Mouse (Mus musculus) spleen, adult 2 months (tissue): ENCODE results near the gene Capn7. TPM values are rescaled to one million over a fixed set of nuclear protein-coding genes. Genes with fewer than 3 reads are reported as not detected.

Experiments
- DNase-seq, 2 experiments: peaks; one replicate each; pipeline versions ENCODE4 v3.0.0 to v3.0.0-alpha.2; 2012 to 2021; ENCODE audit warnings: low spot score in 2 of 2, low read depth in 1 of 2
- H3K27ac ChIP-seq: fragments of 200-500 bp; 2 replicates; pipeline ENCODE4 v1.5.1; 2012; ENCODE audit warnings: low read length, inconsistent platforms; ENCODE audit not compliant: insufficient read depth
- H3K27me3 ChIP-seq: fragments of 200-500 bp; 2 replicates; pipeline ENCODE4 v1.6.1; 2012; ENCODE audit warnings: mild to moderate bottlenecking, moderate library complexity, low read length, inconsistent platforms; ENCODE audit not compliant: control insufficient read depth, insufficient read depth
- H3K36me3 ChIP-seq: fragments of 200-500 bp; 2 replicates; pipeline ENCODE4 v1.6.1; 2012; ENCODE audit warnings: mild to moderate bottlenecking, low read length, inconsistent platforms; ENCODE audit not compliant: control insufficient read depth, insufficient read depth
- H3K4me1 ChIP-seq: fragments of 200-500 bp; 2 replicates; pipeline ENCODE4 v1.6.1; 2011; ENCODE audit warnings: inconsistent platforms; ENCODE audit not compliant: control insufficient read depth, insufficient read depth, insufficient read length
- H3K4me3 ChIP-seq: fragments of 200-500 bp; 2 replicates; pipeline ENCODE4 v1.5.1; 2011; ENCODE audit warnings: mild to moderate bottlenecking, inconsistent platforms; ENCODE audit not compliant: insufficient read depth, insufficient read length; ENCODE audit errors: extremely low read depth
- CTCF ChIP-seq: fragments of 200-500 bp; IDR thresholded peaks from 2 replicates; pipeline ENCODE4 v1.5.1; 2011; ENCODE audit warnings: mild to moderate bottlenecking, inconsistent platforms; ENCODE audit not compliant: insufficient read depth, insufficient read length, insufficient replicate concordance; ENCODE audit errors: extremely low read depth
- POLR2A ChIP-seq: fragments of 200-500 bp; IDR thresholded peaks from 2 replicates; pipeline ENCODE4 v1.6.1; 2011; ENCODE audit warnings: low read depth, low read length, inconsistent platforms
- WGBS: fragments of 180-500 bp; shearing (Covaris S2); methylation state at CpG from one replicate; pipeline ENCODE4 v1.1.7; 2018; 5-methylcytosine and 5-hydroxymethylcytosine counted together
- polyA plus RNA-seq: library from polyadenylated mRNA; depleted of rRNA; stranded (reverse); fragments of >200 nt; gene quantifications from 2 replicates; pipeline ENCODE4 v1.2.3, GENCODE M21; 2012

Gene Capn7
- polyA plus RNA-seq, 1 experiment: 7.8 TPM

DNA sequence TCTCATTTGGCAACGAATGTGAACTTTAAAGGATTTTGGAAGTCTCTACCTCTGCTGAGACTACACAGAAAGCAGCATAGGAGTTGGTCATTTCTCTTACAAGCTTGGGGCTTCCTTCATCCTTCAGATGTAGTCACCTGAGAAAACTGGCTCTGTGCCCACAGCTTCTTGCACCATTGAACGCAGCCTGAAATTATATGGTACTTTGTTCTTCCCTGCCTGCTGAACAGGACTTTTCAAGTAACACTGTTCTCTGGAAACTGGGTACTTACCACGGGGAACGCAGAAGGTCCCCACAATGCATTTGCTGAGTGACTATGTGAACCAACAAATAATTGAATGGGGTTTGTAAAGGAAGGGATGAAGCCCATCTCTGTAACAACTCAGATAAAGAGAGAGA is 13.2 kb upstream of the Capn7 start:
- H3K27ac ChIP-seq: peak overlapping the region; percentile 24; the same call in 1 of the 2 replicates
- peak overlapping the region; percentile 32; the same call in 1 of the 2 replicates for H3K4me3 ChIP-seq

DNA sequence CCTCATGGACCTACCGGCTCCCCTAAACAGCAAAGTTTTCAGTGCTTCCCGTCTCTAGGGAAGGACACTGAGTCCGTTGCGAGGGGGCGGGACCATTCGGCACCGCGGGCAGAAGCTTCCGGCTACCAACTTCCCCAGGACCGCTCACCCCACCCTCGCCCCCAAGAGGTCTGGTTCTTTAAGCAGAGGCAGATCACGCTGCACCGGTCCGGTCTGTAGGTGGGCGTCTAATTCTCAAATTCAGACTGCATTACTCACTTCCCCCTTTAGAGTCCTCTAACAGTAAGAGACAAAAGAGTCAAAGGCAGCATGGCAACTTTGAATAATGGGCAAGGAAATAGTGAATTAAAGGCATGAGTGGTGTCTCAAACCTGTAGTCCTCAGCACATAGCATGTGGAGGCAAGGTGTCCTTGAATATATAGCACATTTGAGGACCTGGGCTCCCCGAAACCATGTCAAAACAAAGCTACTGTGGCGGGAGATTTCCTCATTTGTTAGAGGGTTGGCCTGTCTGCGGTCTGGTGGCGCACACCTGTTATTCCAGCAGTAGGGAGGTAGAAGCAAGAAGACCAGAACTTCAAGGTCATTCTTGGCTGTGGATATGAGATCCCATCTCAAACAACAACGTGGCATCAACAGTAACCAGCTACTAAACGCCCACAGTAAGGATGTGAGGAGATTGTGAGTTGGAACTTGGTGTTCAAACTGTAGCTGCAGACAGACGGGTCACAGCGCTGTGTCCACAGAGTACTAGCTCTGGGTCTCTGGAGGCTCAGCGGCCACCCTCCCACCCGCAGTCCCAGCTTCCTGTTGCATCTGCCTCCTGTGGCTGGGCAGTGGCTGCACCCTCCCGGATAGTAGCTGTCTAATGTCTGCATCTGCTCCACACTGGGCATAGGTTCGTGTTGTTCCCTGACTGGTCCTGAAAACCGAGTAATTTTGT is 12.3 kb upstream of the Capn7 start, which contains the start of gene Dnah1:
Gene Dnah1, minus strand, starts transcription at position 48 of the 944 bp plus-strand sequence.
- 7% methylated on average over 28 of the region's 28 CpGs for WGBS
- H3K27ac ChIP-seq: peak within 1 kb of the TSS; percentile 24
- peak; percentile 42 to 79 for DNase-seq

More for the DNA sequence above, 13.2 kb upstream of the Capn7 start:
- H3K27me3 ChIP-seq: no peaks in the 10 kb centered on the region
- WGBS: 48% methylated on average over 4 of the region's 4 CpGs
- H3K4me1 ChIP-seq: peaks cover 3% of the 10 kb centered on the region; the same call in 1 of the 2 replicates
- H3K36me3 ChIP-seq: no peaks in the 10 kb centered on the region
- no peak for DNase-seq
- TF ChIP-seq CTCF (no peak), POLR2A (no peak)

DNA sequence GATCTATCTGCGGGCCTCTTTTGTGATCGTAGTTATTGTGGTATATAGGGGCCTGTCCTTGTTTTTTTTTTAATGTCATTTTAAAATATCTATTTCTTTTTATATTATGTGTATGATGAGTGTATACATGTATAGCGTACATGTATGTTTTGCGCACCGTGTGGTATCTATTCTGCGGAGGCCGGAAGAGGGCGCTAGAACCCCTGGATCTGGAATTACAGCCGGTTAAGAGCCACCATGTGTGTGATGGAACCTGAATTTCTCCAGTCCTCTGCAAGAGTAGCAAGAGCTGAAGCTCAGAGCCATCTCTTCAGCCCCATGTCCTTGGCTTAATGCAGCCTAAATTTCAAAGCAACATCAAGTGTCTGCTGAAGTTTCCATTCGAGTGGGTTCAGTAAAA is 11.6 kb upstream of the Capn7 start:
- no peak for DNase-seq
- H3K27me3 ChIP-seq: no peaks in the 10 kb centered on the region
- no peaks in the 10 kb centered on the region for H3K36me3 ChIP-seq
- H3K4me3 ChIP-seq: no peak overlapping the region
- H3K4me1 ChIP-seq: peaks cover 3% of the 10 kb centered on the region; the same call in 1 of the 2 replicates
- TF ChIP-seq POLR2A (no peak), CTCF (no peak)
- WGBS: 71% methylated on average over 10 of the region's 10 CpGs
- H3K27ac ChIP-seq: no peak overlapping the region

More for the DNA sequence above, 12.3 kb upstream of the Capn7 start, which contains the start of gene Dnah1:
- Histone ChIP-seq H3K4me3 (peak within 1 kb of the TSS; percentile 32), H3K4me1 (peaks cover 3% of the 10 kb centered on the region; the same call in 1 of the 2 replicates), H3K27me3 (no peaks in the 10 kb centered on the region), H3K36me3 (no peaks in the 10 kb centered on the region)
- TF ChIP-seq POLR2A: no peak; the same call in 1 of the 2 replicates

DNA sequence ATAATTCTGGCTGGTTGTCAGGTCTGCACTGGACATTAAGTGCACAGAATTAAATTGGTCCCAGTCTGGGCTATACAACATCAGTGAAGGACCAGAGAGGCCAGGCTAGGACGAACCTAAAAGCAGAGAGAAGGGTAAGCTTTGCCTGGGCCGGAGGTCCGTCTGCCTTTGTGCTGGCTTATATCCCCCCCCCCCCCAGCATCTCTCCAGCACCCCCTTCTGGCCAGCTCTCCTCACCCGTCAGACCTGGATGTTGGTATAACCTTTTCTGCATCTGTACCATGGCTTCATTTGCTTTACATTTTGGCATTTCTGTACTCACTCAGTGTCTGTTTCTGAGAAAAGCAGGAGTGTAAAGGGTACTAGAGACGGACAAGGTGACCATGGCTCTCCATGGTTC is 10.9 kb upstream of the Capn7 start:
- H3K36me3 ChIP-seq: no peaks in the 10 kb centered on the region
- H3K4me1 ChIP-seq: peaks cover 3% of the 10 kb centered on the region; the same call in 1 of the 2 replicates
- H3K4me3 ChIP-seq: no peak overlapping the region
- peak; percentile 48; the same call in 1 of the 2 replicates for TF ChIP-seq CTCF
- no peak for TF ChIP-seq POLR2A
- no peak for DNase-seq
- WGBS: 33% methylated on average over 5 of the region's 5 CpGs
- no peaks in the 10 kb centered on the region for H3K27me3 ChIP-seq
- no peak overlapping the region for H3K27ac ChIP-seq

- Histone ChIP-seq H3K4me1 (peaks cover 3% of the 10 kb centered on the region; the same call in 1 of the 2 replicates), H3K27me3 (no peaks in the 10 kb centered on the region), H3K4me3 (no peak overlapping the region), H3K36me3 (no peaks in the 10 kb centered on the region), H3K27ac (no peak overlapping the region)
- WGBS: 89% methylated on average over 7 of the region's 7 CpGs
- no peak for DNase-seq
- TF ChIP-seq CTCF: no peak
- TF ChIP-seq POLR2A: no peak
Observed at GRCm38 (mm10) chr14:31326770-31327169, 9.7 kb upstream of the Capn7 start.

DNA sequence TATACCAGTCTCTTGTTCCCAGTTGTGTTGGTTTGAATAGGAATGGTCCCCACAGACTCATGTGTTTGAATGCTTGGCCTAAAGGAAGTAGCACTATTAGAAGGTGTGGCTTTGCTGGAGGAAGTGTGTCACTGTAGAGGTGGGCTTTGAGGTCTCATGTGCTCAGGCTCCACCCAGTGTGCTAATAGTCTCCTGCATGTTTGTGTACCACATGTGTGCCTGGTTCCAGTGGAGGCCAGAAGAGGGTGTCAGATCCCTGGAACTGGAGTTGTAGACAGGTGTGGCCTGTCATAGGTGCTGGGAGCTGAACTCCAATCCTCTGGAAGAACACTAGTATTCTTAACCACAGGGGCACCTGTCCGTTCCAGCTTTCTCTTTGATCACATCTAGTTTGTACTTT is 9.2 kb upstream of the Capn7 start:
- Histone ChIP-seq H3K4me1 (peaks cover 3% of the 10 kb centered on the region; the same call in 1 of the 2 replicates), H3K27me3 (no peaks in the 10 kb centered on the region), H3K4me3 (no peak overlapping the region), H3K36me3 (no peaks in the 10 kb centered on the region), H3K27ac (no peak overlapping the region)
- DNase-seq: no peak
- 81% methylated on average over 1 of the region's 1 CpGs for WGBS
- TF ChIP-seq POLR2A (no peak), CTCF (no peak)
